Mouse (Mus musculus): ENCODE measurements around the gene Mmp14.

Gene Mmp14

GRCm38 (mm10) chr14:54413877-54414700, 17.3 kb upstream of the Mmp14 start:
- DNase-seq, result peak; percentile 32

GRCm38 (mm10) chr14:54415241-54416020, 16.0 kb upstream of the Mmp14 start:
- DNase-seq, result no peak

DNA sequence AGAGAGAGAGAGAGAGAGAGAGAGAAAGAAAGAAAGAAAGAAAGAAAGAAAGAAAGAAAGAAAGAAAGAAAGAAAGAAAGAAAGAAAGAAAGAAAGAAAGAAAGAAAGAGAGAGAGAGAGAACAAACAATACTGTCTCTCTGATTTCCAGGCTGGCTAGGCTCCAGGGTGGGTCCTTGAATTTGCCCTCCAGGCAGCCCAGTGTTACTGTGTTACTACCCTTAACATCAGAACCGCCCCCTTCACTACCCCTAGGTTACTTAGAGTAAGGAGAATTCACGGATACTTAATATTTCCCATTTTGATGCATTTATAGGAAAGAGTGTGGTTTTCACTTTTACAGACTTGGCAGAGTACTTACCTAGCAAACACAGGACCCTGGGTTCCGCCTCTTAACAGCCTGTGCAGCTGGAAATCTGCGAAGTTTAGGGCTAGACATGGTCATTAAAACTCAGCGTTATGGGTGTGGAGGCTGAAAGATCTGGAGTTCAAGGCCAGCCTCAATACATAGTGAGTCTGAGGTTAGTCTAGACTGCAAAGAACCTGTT, 15.1 kb upstream of the Mmp14 start:
- DNase-seq, result no peak

GRCm38 (mm10) chr14:54416830-54417229, 14.6 kb upstream of the Mmp14 start:
- DNase-seq, result no peak

DNA sequence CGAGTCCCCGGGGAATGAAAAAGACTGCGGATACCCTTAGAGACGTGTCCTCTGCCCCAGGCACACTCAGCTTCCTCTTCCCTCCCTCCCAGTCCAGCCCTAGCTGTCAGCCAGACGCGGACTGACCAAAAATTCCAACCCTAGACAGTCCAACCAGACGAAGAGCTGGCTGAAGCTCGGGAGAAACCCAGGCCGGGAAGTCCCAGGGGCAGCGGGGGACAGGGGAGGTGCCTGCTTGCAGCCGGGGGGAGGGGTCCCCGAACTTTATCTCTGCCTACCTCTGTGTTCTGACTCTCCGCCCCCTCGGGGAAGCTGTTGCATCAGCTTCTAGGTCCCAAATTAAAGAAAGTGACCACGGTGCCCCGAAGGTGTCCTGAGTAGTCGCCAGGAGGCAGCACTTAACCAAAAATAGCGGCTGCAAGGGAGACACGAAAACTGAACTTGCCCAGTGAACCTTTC, 13.8 kb upstream of the Mmp14 start, which contains the start of gene Slc7a7:
Gene Slc7a7, minus strand, starts transcription at position 158 of the 459 bp plus-strand sequence.
- DNase-seq, result peak; percentile 77

DNA sequence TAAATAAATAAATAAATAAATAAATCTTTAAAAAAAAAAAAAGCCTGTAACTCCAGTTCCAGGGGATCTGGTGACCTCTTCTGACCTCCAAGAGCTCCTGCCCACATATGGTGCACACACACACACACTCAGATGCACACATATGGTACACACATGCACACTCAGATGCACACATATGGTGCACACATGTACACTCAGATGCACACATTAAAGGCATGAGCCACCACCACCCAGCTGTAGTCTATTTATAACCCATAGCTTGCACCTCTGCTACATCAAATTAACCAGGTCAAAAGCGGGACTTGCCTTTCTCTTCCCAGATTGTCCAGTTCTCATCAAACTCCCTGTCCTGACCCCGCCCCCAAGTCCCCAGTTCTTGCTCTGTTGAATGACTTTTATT, 10.4 kb upstream of the Mmp14 start:
- no peak for DNase-seq

DNA sequence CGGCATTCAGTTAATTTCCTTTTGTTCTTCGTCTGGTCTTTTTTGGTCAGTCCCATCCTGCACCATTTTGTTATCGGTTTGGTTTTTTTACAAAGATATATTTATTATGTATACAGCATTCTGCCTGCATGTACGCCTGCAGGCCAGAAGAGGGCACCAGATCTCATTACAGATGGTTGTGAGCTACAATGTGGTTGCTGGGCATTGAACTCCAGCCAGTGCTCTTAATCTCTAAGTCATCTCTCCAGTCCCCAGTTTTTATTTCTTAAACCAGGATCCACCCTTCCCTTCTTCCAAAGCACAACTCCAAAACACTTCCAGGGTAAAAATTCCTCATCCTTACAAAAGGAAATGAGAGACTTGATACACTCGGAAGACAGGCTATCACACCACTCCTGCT, 8.0 kb upstream of the Mmp14 start:
- DNase-seq, result no peak

DNA sequence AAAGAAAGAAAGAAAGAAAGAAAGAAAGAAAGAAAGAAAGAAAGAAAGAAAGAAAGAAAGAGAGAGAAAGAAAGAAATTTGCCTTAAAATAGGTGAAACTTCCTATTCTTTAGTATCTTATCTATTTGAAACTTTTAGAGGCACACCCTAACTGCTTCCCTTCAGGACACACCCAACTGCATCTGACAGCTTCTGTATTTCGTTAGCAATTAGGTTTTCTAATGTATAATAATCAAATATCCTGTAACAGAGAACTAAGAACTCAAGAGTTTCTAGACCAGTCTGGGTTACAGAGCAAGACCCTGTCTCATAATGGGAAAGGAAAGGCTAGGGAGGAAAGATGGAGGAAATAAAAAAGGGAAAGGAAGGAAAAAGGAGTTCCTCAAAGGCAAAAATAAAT, 6.8 kb upstream of the Mmp14 start:
- no peak for DNase-seq

- no peak for DNase-seq
Measured at GRCm38 (mm10) chr14:54425540-54425939, 5.9 kb upstream of the Mmp14 start.

GRCm38 (mm10) chr14:54426003-54426688, 5.3 kb upstream of the Mmp14 start:
- DNase-seq, result no peak

- DNase-seq, result peak; percentile 93
Measured at GRCm38 (mm10) chr14:54426689-54427398, 4.6 kb upstream of the Mmp14 start, which contains the start of gene Mrpl52. Gene Mrpl52 (plus strand): TSS chr14:54426909.

GRCm38 (mm10) chr14:54427696-54428095, 3.7 kb upstream of the Mmp14 start:
- DNase-seq, result no peak

GRCm38 (mm10) chr14:54428421-54428820, 3.0 kb upstream of the Mmp14 start:
- no peak for DNase-seq

- DNase-seq, result no peak
Measured at GRCm38 (mm10) chr14:54429332-54430093, 1.9 kb upstream of the Mmp14 start.

DNA sequence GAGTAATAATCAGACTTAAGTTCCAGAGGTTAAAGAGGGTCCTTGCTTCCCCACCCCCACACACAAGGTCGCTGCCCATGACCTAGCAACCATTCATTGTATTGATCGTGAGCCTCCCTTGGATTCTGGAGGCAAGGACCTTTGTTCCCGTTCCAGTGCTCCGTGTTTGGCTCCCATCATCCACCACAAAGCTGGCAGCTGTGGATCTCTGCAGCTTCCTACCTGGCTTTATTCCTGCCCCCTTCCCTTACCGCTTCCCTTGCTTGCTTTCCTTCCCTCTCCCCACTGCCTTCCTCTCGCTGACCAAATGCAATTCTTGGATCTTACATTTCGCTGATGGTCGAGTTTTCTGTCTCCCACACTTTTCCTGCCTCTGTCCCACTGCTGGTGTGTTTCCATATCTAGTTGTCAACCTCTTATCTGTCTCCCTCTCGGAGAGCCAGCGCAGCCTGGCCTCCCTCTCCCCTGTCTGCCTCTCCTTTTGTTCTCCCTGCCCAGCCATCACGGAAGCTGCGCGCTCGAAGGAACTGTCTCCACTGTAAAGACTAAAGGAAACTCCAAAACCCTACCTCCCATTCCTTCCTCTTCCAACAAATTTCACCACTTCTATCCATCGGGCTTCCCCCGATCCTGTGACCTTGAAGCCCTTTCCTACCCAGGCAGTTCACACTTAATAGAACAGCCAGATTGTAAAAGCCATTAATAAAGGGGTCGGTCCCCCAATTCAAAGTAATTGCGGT, 836 bp upstream of the Mmp14 start:
- DNase-seq, result peak; percentile 44

DNA sequence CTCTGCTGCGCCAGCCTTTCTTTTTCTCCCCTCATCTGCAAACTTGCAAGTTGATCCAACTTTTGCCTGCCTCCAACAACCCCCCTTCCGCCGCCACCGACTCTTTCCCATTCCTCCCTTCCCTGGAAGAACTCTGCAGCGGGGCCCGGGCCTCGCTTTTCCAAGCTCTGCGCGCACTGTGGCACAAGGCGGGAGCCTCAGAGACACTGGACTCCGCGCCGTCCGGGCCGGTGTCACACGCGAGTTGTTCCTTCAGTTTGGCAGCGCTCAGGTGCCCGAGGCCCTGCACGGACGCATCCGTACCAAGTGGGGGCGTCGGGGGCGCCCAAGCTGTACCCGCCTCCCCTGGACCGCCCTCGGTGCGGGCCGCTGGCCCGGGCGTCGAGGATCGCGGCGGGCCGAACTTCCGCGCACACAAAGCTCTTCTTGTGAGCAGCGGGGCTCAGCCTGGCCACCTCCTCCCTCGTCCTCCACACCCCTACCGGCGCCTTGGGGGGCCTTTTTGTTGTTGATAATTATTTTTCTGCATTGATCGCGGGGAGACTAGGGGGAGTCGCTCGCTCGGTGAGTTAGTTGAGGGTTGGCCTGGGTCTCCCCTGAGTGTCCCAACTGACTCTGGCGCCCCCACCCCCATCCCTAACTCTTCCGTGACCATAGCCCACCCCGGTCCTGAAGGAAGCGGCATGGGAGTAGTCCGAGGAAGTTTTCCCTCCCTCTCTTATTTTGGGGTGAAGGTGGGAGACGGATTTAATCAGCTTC, 845 bp downstream of the Mmp14 start:
- peak; percentile 30 for DNase-seq

- peak; percentile 38 for DNase-seq
Measured at GRCm38 (mm10) chr14:54432837-54433830, 1.7 kb downstream of the Mmp14 start.

DNA sequence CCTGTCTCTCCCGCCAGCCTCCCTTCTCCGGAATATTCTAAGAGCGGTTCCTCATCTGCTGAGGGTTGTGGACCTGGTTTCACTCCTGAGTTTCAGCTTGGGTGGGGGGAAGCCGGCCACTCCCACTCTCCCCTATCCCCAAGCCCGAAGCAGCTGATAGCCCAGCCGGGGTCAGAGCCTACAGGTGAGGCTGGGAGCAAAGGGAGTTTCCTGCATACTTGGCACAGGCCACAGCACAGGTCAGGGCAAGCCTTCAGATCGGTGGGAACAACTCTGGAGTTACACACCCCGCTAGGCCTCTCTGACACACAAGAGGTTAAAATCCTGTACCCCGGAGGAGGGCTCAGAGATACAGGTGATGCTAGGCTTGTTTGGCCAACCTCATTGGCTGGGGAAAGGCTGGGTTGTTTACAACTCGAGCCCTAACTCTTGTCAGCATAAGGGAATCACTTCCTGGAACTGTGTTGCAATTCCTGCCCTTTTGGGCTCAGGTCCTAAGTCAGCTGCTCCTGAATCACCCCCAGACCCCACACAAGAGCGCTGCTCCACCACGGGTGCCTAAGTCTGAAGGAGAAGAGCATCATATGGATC, 2.6 kb downstream of the Mmp14 start:
- no peak for DNase-seq
